Comparison of ENCODE assay signal across 28 mouse cellular contexts in the genomic region with DNA sequence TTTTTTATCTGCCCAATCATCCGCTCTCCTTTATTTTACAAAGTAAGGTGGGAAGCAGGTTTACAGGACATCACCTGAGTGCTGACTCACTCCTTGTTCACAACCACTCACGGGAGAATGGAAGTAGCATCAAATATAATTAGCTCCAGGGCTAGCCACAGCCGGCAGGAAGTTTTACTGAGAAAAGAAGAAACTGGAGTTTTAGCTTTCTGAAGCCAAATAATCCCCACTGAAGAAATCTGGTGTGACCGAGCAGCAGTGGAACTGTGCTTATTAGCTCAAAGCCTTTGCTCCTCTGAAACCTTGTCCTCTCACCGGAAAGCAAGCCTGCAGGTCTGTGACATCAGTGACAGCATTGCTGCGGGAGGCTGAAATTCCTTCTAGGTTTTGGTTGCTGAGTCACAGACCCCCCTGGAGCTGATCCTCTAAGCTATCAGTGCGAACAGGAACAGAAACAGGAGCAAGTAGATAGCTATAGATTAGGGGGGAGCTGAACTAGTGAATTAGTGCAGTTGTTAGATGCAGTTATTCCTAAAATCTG.
DNase-seq lines count a peak whose midpoint lies in the region; ATAC-seq and TF ChIP-seq lines count a peak whose summit lies in the region.
"Had no signal": no experiment of that assay in that cellular context is flagged by ENCODE, and none has a peak within 500 bp of the region (broad histone marks: within the 10 kb centered on the region; RNA-seq: fewer than 3 reads in every experiment).

No protein-coding gene starts in this region.

- in situ Hi-C loops in Patski (cut with MboI; ENCODE audit: low pct_unique_long_range_greater_than_20kb) = no loop called here

- ATAC-seq in frontal cortex, adult (ENCODE audit: low TSS enrichment) = 0 out of 2 replicates have a peak, but pooled peaks have one; percentile 7
- ATAC-seq in Patski = peak; percentile 47
- ATAC-seq in hindbrain, embryonic 16.5 days = no peak
- ATAC-seq: forebrain, embryonic 13.5 days; forebrain, embryonic 16.5 days; hindbrain, postnatal 0 days; inflammation-experienced regulatory T-cells, adult 6 months; intestine, embryonic 16.5 days had no signal

- H3K27me3 ChIP-seq in E14TG2a.4 (ENCODE audit: insufficient read depth, low read length) (no peaks in the 10 kb centered on the region), Patski (no peaks in the 10 kb centered on the region)
- H3K27me3 ChIP-seq in hindbrain, embryonic 16.5 days (replicated peaks; ENCODE audit: control insufficient read depth, insufficient read depth, low read length) = no peaks in the 10 kb centered on the region
- H3K27me3 ChIP-seq: CH12.LX; forebrain, embryonic 13.5 days; heart, embryonic 12.5 days; heart, embryonic 15.5 days; hindbrain, embryonic 13.5 days had no signal

- no peak overlapping the region for H3K27ac ChIP-seq in hindbrain, embryonic 16.5 days (ENCODE audit: low read depth, low read length)
- H3K27ac ChIP-seq: forebrain, embryonic 10.5 days; forebrain, embryonic 13.5 days; heart, embryonic 15.5 days; hindbrain, embryonic 10.5 days; hindbrain, embryonic 13.5 days; hindbrain, postnatal 0 days had no signal

- 61% methylated on average over 7 of the region's 7 CpGs for WGBS in hindbrain, embryonic 16.5 days

- POLR2A ChIA-PET in Patski (lab: Charles Lee) = no interaction called here

- no peaks in the 10 kb centered on the region; the same call in 1 of the 2 replicates for H3K36me3 ChIP-seq in E14TG2a.4 (ENCODE audit: insufficient read depth, low read length)
- no peaks in the 10 kb centered on the region for H3K36me3 ChIP-seq in hindbrain, embryonic 16.5 days (ENCODE audit: control insufficient read depth, insufficient read depth, low read length)
- H3K36me3 ChIP-seq: G1E; heart, embryonic 15.5 days had no signal

- no peak overlapping the region for H3K9ac ChIP-seq in hindbrain, embryonic 16.5 days (ENCODE audit: low read depth, low read length)
- H3K9ac ChIP-seq: forebrain, embryonic 13.5 days; heart, embryonic 12.5 days; heart, embryonic 15.5 days; hindbrain, embryonic 13.5 days had no signal

- H3K4me2 ChIP-seq in hindbrain, embryonic 16.5 days (ENCODE audit: low read length) = no peak overlapping the region
- H3K4me2 ChIP-seq: forebrain, embryonic 13.5 days; heart, embryonic 12.5 days; heart, embryonic 15.5 days; hindbrain, embryonic 13.5 days had no signal

- H3K4me1 ChIP-seq in E14TG2a.4 (replicated peaks; ENCODE audit: low read depth, low read length) = peaks cover 51% of the 10 kb centered on the region
- H3K4me1 ChIP-seq in hindbrain, embryonic 16.5 days (ENCODE audit: control insufficient read depth, insufficient read depth, low read depth, low read length) = no peaks in the 10 kb centered on the region
- H3K4me1 ChIP-seq: forebrain, embryonic 13.5 days; heart, embryonic 15.5 days; hindbrain, embryonic 13.5 days had no signal

- no peak for DNase-seq in frontal cortex, adult 2 months (ENCODE audit: extremely low spot score in 1 of 2, low spot score in 1 of 2)
- DNase-seq in Patski (ENCODE audit: low read depth, low spot score) = no peak
- peak; percentile 60 for DNase-seq in brain, adult 2 months (ENCODE audit: low read depth, low spot score)
- DNase-seq in ovary, postnatal 10 days (ENCODE audit: low spot score) = no peak
- DNase-seq: adrenal gland, adult 2 months; adrenal gland, postnatal 14 days; cerebellum, adult 18-20 months; cerebellum, adult 9-10 months; cerebellum, postnatal 14 days; gastrocnemius, postnatal 25 days; heart, adult 18-20 months; heart, postnatal 10 days; heart, postnatal 36 days had no signal

- TF ChIP-seq CTCF in E14TG2a.4 (conservative IDR thresholded peaks at IDR 0.05; ENCODE audit: low read length) (no peak), Patski (IDR thresholded peaks at IDR 0.05) (no peak)

- no peaks in the 10 kb centered on the region for H3K9me3 ChIP-seq in E14TG2a.4 (ENCODE audit: low read length)
- H3K9me3 ChIP-seq in hindbrain, embryonic 16.5 days (ENCODE audit: control insufficient read depth, low read length) = no peaks in the 10 kb centered on the region
- H3K9me3 ChIP-seq: forebrain, embryonic 10.5 days; forebrain, embryonic 13.5 days; G1E; heart, embryonic 12.5 days; heart, embryonic 15.5 days; hindbrain, embryonic 10.5 days; hindbrain, embryonic 13.5 days had no signal

- CTCF ChIA-PET in Patski (lab: Charles Lee) = no interaction called here

- peak overlapping the region; percentile 49 for H3K4me3 ChIP-seq in E14TG2a.4 (replicated peaks; ENCODE audit: low read length)
- no peak overlapping the region for H3K4me3 ChIP-seq in hindbrain, embryonic 16.5 days (ENCODE audit: low read length)
- H3K4me3 ChIP-seq: forebrain, embryonic 10.5 days; forebrain, embryonic 13.5 days; heart, embryonic 12.5 days; heart, embryonic 15.5 days; hindbrain, embryonic 10.5 days; hindbrain, embryonic 13.5 days had no signal
